Mouse (Mus musculus): ENCODE results near the gene Ddc. TPM values are rescaled to one million over a fixed set of nuclear protein-coding genes. Genes with fewer than 3 reads are reported as not detected.

The Ddc gene
- polyA plus RNA-seq, 1 experiment from 2014 or later: 20.7 TPM

DNA sequence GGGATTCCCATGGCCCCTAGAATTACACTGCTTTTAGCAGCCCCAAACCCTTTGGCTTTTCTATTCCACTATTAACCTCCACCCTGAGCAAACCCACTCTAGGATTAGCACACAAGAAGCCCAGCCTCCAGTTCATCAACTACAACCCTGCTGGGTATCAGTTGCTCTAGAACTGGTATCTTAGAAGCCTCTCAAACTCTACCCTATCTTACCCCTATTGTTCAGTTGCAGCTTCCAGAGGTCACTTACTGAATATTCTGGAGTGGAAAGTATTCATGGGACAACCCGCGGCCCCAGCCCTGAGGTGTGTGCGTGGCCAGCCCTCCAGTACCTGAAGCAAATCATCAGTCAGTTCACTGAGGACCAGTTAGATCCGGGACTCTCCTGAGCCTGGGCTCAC is 123.6 kb downstream of the Ddc start:
- WGBS: 93% methylated on average over 4 of the region's 4 CpGs
- H3K27me3 ChIP-seq: no peaks in the 10 kb centered on the region
- H3K9me3 ChIP-seq (replicated peaks): no peaks in the 10 kb centered on the region
- H3K4me1 ChIP-seq: no peaks in the 10 kb centered on the region
- no peaks in the 10 kb centered on the region for H3K36me3 ChIP-seq
- H3K4me3 ChIP-seq (replicated peaks): no peak overlapping the region
- H3K4me2 ChIP-seq (replicated peaks): no peak overlapping the region
- H3K9ac ChIP-seq: no peak overlapping the region
- ATAC-seq (ENCODE audit: insufficient number of reproducible peaks, low FRiP score, low TSS enrichment, low read depth): no peak
- H3K27ac ChIP-seq (replicated peaks): no peak overlapping the region

DNA sequence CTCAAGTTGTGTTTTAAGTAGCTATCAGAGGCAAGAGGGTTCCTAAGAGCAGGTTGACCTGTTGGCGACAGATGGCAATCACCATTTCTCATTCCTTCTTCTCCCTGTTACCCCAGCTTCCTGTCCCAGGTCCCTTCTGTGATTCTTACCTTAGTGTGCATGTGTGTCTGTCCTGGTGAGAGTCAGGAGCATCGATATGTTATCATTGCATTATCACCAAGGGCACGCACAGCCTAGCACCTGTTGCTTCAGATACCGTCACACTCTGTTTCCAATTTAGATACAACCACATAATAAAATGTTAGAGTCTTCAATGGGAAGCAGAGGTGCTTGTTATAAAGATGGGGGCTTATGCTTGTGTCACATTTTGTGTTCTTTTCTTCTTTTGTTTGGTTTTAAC is 125.7 kb downstream of the Ddc start:
- no peaks in the 10 kb centered on the region for H3K9me3 ChIP-seq (replicated peaks)
- H3K9ac ChIP-seq: no peak overlapping the region
- H3K4me3 ChIP-seq (replicated peaks): no peak overlapping the region
- 84% methylated on average over 4 of the region's 4 CpGs for WGBS
- H3K4me2 ChIP-seq (replicated peaks): no peak overlapping the region
- H3K27me3 ChIP-seq: no peaks in the 10 kb centered on the region
- no peaks in the 10 kb centered on the region for H3K36me3 ChIP-seq
- ATAC-seq (ENCODE audit: insufficient number of reproducible peaks, low FRiP score, low TSS enrichment, low read depth): no peak
- no peaks in the 10 kb centered on the region for H3K4me1 ChIP-seq
- H3K27ac ChIP-seq (replicated peaks): no peak overlapping the region

DNA sequence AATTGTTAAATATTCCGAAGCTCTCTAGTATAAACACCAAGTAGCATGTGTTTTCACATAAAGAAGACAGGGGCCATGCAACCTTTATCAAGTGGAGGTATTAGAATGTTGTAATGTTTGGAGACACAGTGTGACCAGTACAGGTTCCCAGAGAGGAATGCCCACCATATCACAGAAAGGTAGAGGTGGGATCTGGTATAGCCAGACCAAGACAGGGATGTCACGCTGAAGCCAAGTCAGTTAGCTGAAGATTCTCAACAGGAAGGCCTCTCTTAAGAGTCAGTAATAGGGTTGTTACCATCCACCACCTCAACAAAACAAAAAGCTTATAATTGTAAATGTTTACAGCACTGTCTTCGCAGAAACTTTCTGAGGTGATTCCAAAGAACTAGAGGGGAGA is 127.3 kb downstream of the Ddc start:
- Histone ChIP-seq H3K4me1 (no peaks in the 10 kb centered on the region), H3K4me2 (replicated peaks) (no peak overlapping the region), H3K27ac (replicated peaks) (no peak overlapping the region), H3K4me3 (replicated peaks) (no peak overlapping the region), H3K27me3 (no peaks in the 10 kb centered on the region), H3K9me3 (replicated peaks) (no peaks in the 10 kb centered on the region), H3K36me3 (no peaks in the 10 kb centered on the region), H3K9ac (no peak overlapping the region)
- 88% methylated on average over 3 of the region's 3 CpGs for WGBS
- no peak for ATAC-seq (ENCODE audit: insufficient number of reproducible peaks, low FRiP score, low TSS enrichment, low read depth)

DNA sequence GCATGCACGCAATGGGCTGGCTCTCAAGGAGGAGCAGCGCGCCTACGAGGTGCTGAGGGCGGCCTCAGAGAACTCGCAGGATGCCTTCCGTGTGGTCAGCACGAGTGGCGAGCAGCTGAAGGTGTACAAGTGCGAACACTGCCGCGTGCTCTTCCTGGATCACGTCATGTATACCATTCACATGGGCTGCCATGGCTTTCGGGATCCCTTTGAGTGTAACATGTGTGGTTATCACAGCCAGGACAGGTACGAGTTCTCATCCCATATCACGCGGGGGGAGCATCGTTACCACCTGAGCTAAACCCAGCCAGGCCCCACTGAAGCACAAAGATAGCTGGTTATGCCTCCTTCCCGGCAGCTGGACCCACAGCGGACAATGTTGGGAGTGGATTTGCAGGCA is 128.7 kb downstream of the Ddc start:
- H3K4me2 ChIP-seq (replicated peaks): no peak overlapping the region
- H3K27ac ChIP-seq (replicated peaks): no peak overlapping the region
- no peaks in the 10 kb centered on the region for H3K36me3 ChIP-seq
- H3K4me3 ChIP-seq (replicated peaks): no peak overlapping the region
- no peak overlapping the region for H3K9ac ChIP-seq
- WGBS: 89% methylated on average over 20 of the region's 20 CpGs
- ATAC-seq (ENCODE audit: insufficient number of reproducible peaks, low FRiP score, low TSS enrichment, low read depth): no peak
- no peaks in the 10 kb centered on the region for H3K4me1 ChIP-seq
- H3K27me3 ChIP-seq: no peaks in the 10 kb centered on the region
- H3K9me3 ChIP-seq (replicated peaks): no peaks in the 10 kb centered on the region

DNA sequence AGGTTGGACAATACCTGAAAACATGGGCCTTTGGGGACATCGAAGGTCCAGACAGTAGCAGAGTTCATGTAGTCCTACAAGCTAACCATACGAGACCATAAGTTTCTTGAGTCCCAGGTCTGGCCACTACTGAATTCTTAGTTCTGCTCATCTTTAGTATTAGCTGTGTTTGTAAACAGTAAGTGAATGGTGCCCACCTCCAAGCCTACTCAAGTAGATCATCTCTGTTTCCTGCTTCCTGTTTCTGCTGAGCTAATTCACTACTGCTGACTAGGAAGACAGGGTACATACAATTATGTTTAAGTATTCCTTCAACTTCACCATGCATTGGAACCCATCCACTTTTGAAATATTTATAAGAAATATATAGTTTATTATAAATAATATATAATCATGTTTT is 129.9 kb downstream of the Ddc start:
- Histone ChIP-seq H3K36me3 (no peaks in the 10 kb centered on the region), H3K4me3 (replicated peaks) (no peak overlapping the region), H3K27ac (replicated peaks) (no peak overlapping the region), H3K9me3 (replicated peaks) (no peaks in the 10 kb centered on the region), H3K4me1 (no peaks in the 10 kb centered on the region), H3K9ac (no peak overlapping the region), H3K4me2 (replicated peaks) (no peak overlapping the region), H3K27me3 (no peaks in the 10 kb centered on the region)
- 83% methylated on average over 2 of the region's 2 CpGs for WGBS
- no peak for ATAC-seq (ENCODE audit: insufficient number of reproducible peaks, low FRiP score, low TSS enrichment, low read depth)

DNA sequence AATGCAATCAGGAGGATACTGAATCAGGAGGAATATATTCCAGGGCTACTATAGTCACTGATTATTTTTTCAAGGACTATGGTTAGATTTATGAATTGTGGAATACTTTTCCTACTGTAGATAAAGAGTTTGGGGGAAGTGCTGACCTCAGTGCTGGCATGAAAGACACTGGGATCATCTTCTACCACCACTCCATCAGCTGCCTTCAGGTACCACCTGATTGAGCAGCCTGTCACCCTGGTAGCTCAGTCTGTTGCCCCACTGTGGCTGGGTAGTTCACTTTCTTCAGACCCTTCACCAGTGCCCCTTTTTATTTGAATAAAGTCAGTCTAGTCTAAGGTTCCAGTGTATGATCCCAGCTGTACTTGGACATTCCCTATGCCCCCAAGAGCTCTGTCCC is 131.2 kb downstream of the Ddc start:
- no peak overlapping the region for H3K4me2 ChIP-seq (replicated peaks)
- H3K27me3 ChIP-seq: no peaks in the 10 kb centered on the region
- H3K36me3 ChIP-seq: no peaks in the 10 kb centered on the region
- H3K27ac ChIP-seq (replicated peaks): no peak overlapping the region
- H3K9me3 ChIP-seq (replicated peaks): no peaks in the 10 kb centered on the region
- H3K4me1 ChIP-seq: no peaks in the 10 kb centered on the region
- no peak overlapping the region for H3K4me3 ChIP-seq (replicated peaks)
- no peak overlapping the region for H3K9ac ChIP-seq
- no peak for ATAC-seq (ENCODE audit: insufficient number of reproducible peaks, low FRiP score, low TSS enrichment, low read depth)

DNA sequence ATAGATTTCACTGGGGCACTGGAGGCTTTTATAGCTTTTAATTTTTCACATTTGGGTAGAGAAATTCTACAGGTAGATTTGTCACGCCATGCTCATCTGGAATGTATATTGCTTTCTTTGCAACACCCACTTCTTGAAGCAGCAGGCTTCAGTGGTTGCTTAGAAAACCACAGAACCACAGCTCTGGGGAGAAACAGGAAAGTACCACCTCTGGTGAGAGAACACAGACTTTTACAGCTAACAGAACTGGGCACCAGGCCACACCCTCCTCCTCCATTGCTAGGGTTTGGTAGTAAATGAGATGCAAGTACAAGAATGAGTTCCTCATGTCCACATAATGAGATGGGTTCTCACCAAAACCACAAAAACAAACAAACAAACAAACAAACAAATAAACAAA is 131.8 kb downstream of the Ddc start:
- Histone ChIP-seq H3K27me3 (no peaks in the 10 kb centered on the region), H3K36me3 (no peaks in the 10 kb centered on the region), H3K4me3 (replicated peaks) (no peak overlapping the region), H3K4me2 (replicated peaks) (no peak overlapping the region), H3K9ac (no peak overlapping the region), H3K4me1 (no peaks in the 10 kb centered on the region), H3K9me3 (replicated peaks) (no peaks in the 10 kb centered on the region), H3K27ac (replicated peaks) (no peak overlapping the region)
- WGBS: 91% methylated on average over 1 of the region's 1 CpGs
- ATAC-seq (ENCODE audit: insufficient number of reproducible peaks, low FRiP score, low TSS enrichment, low read depth): no peak

DNA sequence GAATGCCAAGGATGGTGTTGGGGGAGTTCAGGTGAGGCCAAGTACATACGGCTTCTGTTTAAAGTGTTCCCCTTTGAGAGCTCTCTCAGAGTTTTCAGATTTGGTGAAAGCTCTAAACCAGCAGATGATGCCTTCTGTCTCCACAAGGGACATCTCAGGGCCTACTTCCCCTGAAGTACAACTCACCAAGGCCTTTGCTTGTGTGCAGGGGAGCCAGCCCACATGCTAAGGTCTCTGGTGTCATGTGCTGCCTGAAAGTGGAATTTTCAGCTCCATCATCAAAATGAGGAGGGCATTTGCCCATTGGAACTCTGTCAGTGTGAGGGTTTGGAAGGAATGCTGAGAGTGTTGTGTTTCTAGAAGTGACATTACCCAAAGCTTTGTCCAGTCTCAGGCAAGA is 132.5 kb downstream of the Ddc start:
- Histone ChIP-seq H3K4me3 (replicated peaks) (no peak overlapping the region), H3K4me2 (replicated peaks) (no peak overlapping the region)

More for the DNA sequence above, 132.5 kb downstream of the Ddc start:
- no peaks in the 10 kb centered on the region for H3K27me3 ChIP-seq
- ATAC-seq (ENCODE audit: insufficient number of reproducible peaks, low FRiP score, low TSS enrichment, low read depth): no peak
- WGBS: 59% methylated on average over 1 of the region's 1 CpGs
- H3K9me3 ChIP-seq (replicated peaks): no peaks in the 10 kb centered on the region
- H3K27ac ChIP-seq (replicated peaks): no peak overlapping the region
- no peaks in the 10 kb centered on the region for H3K4me1 ChIP-seq
- H3K9ac ChIP-seq: no peak overlapping the region
- no peaks in the 10 kb centered on the region for H3K36me3 ChIP-seq

Other genes with a start within 250 kb of the Ddc start
- gene Ikzf1, start 213.1 kb downstream of the Ddc start, polyA plus RNA-seq (2015; fragmentation: Nextera tagmentation; extraction: Ambion mirVana): 2.2 and 2.5 TPM in 2 replicates
- gene Fignl1, start 89.2 kb downstream of the Ddc start, polyA plus RNA-seq (2015; fragmentation: Nextera tagmentation; extraction: Ambion mirVana): 43.1 and 45.2 TPM in 2 replicates
- 396 and 421 TPM in 2 replicates for gene Grb10, start 140.5 kb upstream of the Ddc start, polyA plus RNA-seq (2015; fragmentation: Nextera tagmentation; extraction: Ambion mirVana)

Measured in embryonic facial prominence, embryonic 15.5 days (tissue).